Mouse (Mus musculus): ENCODE results near the gene Gm5294. TPM values are rescaled to one million over a fixed set of nuclear protein-coding genes. Genes with fewer than 3 reads are reported as not detected.
A peak's percentile ranks its signal among the peaks of the same experiment; 100 is the strongest.

The Gm5294 gene
- not detected in 2 replicates for polyA plus RNA-seq (2015; fragmentation: Nextera tagmentation; extraction: Ambion mirVana)

GRCm38 (mm10) chr5:138819780-138820179 lies at the start of gene Gm5294:
Gene Gm5294 (plus strand): TSS chr5:138820080.
- peak within 1 kb of the TSS; percentile 37 for H3K4me2 ChIP-seq (ENCODE audit: low read depth, low read length)
- ATAC-seq (ENCODE audit: low read depth), result no peak
- H3K27me3 ChIP-seq (ENCODE audit: control insufficient read depth, insufficient read depth, low read depth, low read length), result peaks cover 44% of the 10 kb centered on the region
- peak within 1 kb of the TSS; percentile 17 for H3K4me3 ChIP-seq (ENCODE audit: low read depth, low read length)
- H3K27ac ChIP-seq (ENCODE audit: low read length), result no peak within 1 kb of the TSS
- no peaks in the 10 kb centered on the region for H3K4me1 ChIP-seq (ENCODE audit: control insufficient read depth, low read depth, low read length)
- 17% methylated on average over 21 of the region's 21 CpGs for WGBS (ENCODE audit: insufficient replicate concordance)
- H3K36me3 ChIP-seq (ENCODE audit: control insufficient read depth, insufficient read depth), result no peaks in the 10 kb centered on the region
- no peaks in the 10 kb centered on the region for H3K9me3 ChIP-seq (replicated peaks; ENCODE audit: control insufficient read depth, low read length)
- no peak within 1 kb of the TSS for H3K9ac ChIP-seq (ENCODE audit: low read depth, low read length)

GRCm38 (mm10) chr5:138775096-138775495 lies 44.8 kb upstream of the Gm5294 start:
- no peaks in the 10 kb centered on the region for H3K9me3 ChIP-seq (replicated peaks; ENCODE audit: control insufficient read depth, low read length)
- no peak overlapping the region for H3K9ac ChIP-seq (ENCODE audit: low read depth, low read length)
- no peak overlapping the region for H3K4me2 ChIP-seq (ENCODE audit: low read depth, low read length)
- no peaks in the 10 kb centered on the region for H3K36me3 ChIP-seq (ENCODE audit: control insufficient read depth, insufficient read depth)
- no peak overlapping the region for H3K4me3 ChIP-seq (ENCODE audit: low read depth, low read length)
- no peaks in the 10 kb centered on the region for H3K27me3 ChIP-seq (ENCODE audit: control insufficient read depth, insufficient read depth, low read depth, low read length)
- ATAC-seq (ENCODE audit: low read depth), result no peak
- no peak overlapping the region for H3K27ac ChIP-seq (ENCODE audit: low read length)
- H3K4me1 ChIP-seq (ENCODE audit: control insufficient read depth, low read depth, low read length), result no peaks in the 10 kb centered on the region; the same call in 1 of the 2 replicates
- 76% methylated on average over 5 of the region's 5 CpGs for WGBS (ENCODE audit: insufficient replicate concordance)

- Histone ChIP-seq H3K9me3 (replicated peaks; ENCODE audit: control insufficient read depth, low read length) (no peaks in the 10 kb centered on the region), H3K27ac (ENCODE audit: low read length) (no peak overlapping the region), H3K36me3 (ENCODE audit: control insufficient read depth, insufficient read depth) (no peaks in the 10 kb centered on the region), H3K4me1 (ENCODE audit: control insufficient read depth, low read depth, low read length) (no peaks in the 10 kb centered on the region; the same call in 1 of the 2 replicates), H3K4me3 (ENCODE audit: low read depth, low read length) (no peak overlapping the region), H3K27me3 (ENCODE audit: control insufficient read depth, insufficient read depth, low read depth, low read length) (no peaks in the 10 kb centered on the region), H3K4me2 (ENCODE audit: low read depth, low read length) (no peak overlapping the region), H3K9ac (ENCODE audit: low read depth, low read length) (no peak overlapping the region)
- 55% methylated on average over 1 of the region's 1 CpGs for WGBS (ENCODE audit: insufficient replicate concordance)
- ATAC-seq (ENCODE audit: low read depth), result peak; percentile 78
Measured at GRCm38 (mm10) chr5:138776346-138776745, 43.5 kb upstream of the Gm5294 start.

- no peak overlapping the region for H3K9ac ChIP-seq (ENCODE audit: low read depth, low read length)
Measured at GRCm38 (mm10) chr5:138778731-138779463, 41.0 kb upstream of the Gm5294 start.

GRCm38 (mm10) chr5:138779655-138780054 lies 40.2 kb upstream of the Gm5294 start:
- ATAC-seq (ENCODE audit: low read depth), result no peak
- Histone ChIP-seq H3K36me3 (ENCODE audit: control insufficient read depth, insufficient read depth) (no peaks in the 10 kb centered on the region), H3K9me3 (replicated peaks; ENCODE audit: control insufficient read depth, low read length) (no peaks in the 10 kb centered on the region), H3K4me2 (ENCODE audit: low read depth, low read length) (no peak overlapping the region), H3K4me1 (ENCODE audit: control insufficient read depth, low read depth, low read length) (no peaks in the 10 kb centered on the region; the same call in 1 of the 2 replicates), H3K27ac (ENCODE audit: low read length) (no peak overlapping the region), H3K4me3 (ENCODE audit: low read depth, low read length) (no peak overlapping the region), H3K9ac (ENCODE audit: low read depth, low read length) (no peak overlapping the region), H3K27me3 (ENCODE audit: control insufficient read depth, insufficient read depth, low read depth, low read length) (no peaks in the 10 kb centered on the region)
- WGBS (ENCODE audit: insufficient replicate concordance), result 38% methylated on average over 3 of the region's 3 CpGs

More at GRCm38 (mm10) chr5:138778731-138779463, 41.0 kb upstream of the Gm5294 start:
- no peaks in the 10 kb centered on the region for H3K9me3 ChIP-seq (replicated peaks; ENCODE audit: control insufficient read depth, low read length)
- no peaks in the 10 kb centered on the region for H3K27me3 ChIP-seq (ENCODE audit: control insufficient read depth, insufficient read depth, low read depth, low read length)
- ATAC-seq (ENCODE audit: low read depth), result no peak
- no peak overlapping the region for H3K4me2 ChIP-seq (ENCODE audit: low read depth, low read length)
- 48% methylated on average over 9 of the region's 9 CpGs for WGBS (ENCODE audit: insufficient replicate concordance)
- no peaks in the 10 kb centered on the region; the same call in 1 of the 2 replicates for H3K4me1 ChIP-seq (ENCODE audit: control insufficient read depth, low read depth, low read length)
- no peak overlapping the region for H3K27ac ChIP-seq (ENCODE audit: low read length)
- no peaks in the 10 kb centered on the region for H3K36me3 ChIP-seq (ENCODE audit: control insufficient read depth, insufficient read depth)
- no peak overlapping the region for H3K4me3 ChIP-seq (ENCODE audit: low read depth, low read length)

GRCm38 (mm10) chr5:138782697-138783096 lies 37.2 kb upstream of the Gm5294 start:
- Histone ChIP-seq H3K4me1 (ENCODE audit: control insufficient read depth, low read depth, low read length) (no peaks in the 10 kb centered on the region), H3K9ac (ENCODE audit: low read depth, low read length) (no peak overlapping the region), H3K27me3 (ENCODE audit: control insufficient read depth, insufficient read depth, low read depth, low read length) (no peaks in the 10 kb centered on the region), H3K4me3 (ENCODE audit: low read depth, low read length) (no peak overlapping the region), H3K36me3 (ENCODE audit: control insufficient read depth, insufficient read depth) (no peaks in the 10 kb centered on the region), H3K9me3 (replicated peaks; ENCODE audit: control insufficient read depth, low read length) (no peaks in the 10 kb centered on the region), H3K4me2 (ENCODE audit: low read depth, low read length) (no peak overlapping the region), H3K27ac (ENCODE audit: low read length) (no peak overlapping the region)
- no peak for ATAC-seq (ENCODE audit: low read depth)
- 89% methylated on average over 1 of the region's 1 CpGs for WGBS (ENCODE audit: insufficient replicate concordance)

- no peak overlapping the region for H3K27ac ChIP-seq (ENCODE audit: low read length)
- WGBS (ENCODE audit: insufficient replicate concordance), result 59% methylated on average over 8 of the region's 8 CpGs
- no peak for ATAC-seq (ENCODE audit: low read depth)
- H3K27me3 ChIP-seq (ENCODE audit: control insufficient read depth, insufficient read depth, low read depth, low read length), result no peaks in the 10 kb centered on the region
- H3K9ac ChIP-seq (ENCODE audit: low read depth, low read length), result no peak overlapping the region
- H3K36me3 ChIP-seq (ENCODE audit: control insufficient read depth, insufficient read depth), result no peaks in the 10 kb centered on the region
- no peaks in the 10 kb centered on the region for H3K9me3 ChIP-seq (replicated peaks; ENCODE audit: control insufficient read depth, low read length)
- H3K4me3 ChIP-seq (ENCODE audit: low read depth, low read length), result no peak overlapping the region
- no peaks in the 10 kb centered on the region for H3K4me1 ChIP-seq (ENCODE audit: control insufficient read depth, low read depth, low read length)
- no peak overlapping the region for H3K4me2 ChIP-seq (ENCODE audit: low read depth, low read length)
Measured at GRCm38 (mm10) chr5:138783181-138783580, 36.7 kb upstream of the Gm5294 start.

GRCm38 (mm10) chr5:138785986-138786515 lies 33.8 kb upstream of the Gm5294 start:
- no peak overlapping the region for H3K9ac ChIP-seq (ENCODE audit: low read depth, low read length)
- 62% methylated on average over 3 of the region's 3 CpGs for WGBS (ENCODE audit: insufficient replicate concordance)
- no peaks in the 10 kb centered on the region; the same call in 1 of the 2 replicates for H3K4me1 ChIP-seq (ENCODE audit: control insufficient read depth, low read depth, low read length)
- H3K27ac ChIP-seq (ENCODE audit: low read length), result no peak overlapping the region
- H3K9me3 ChIP-seq (replicated peaks; ENCODE audit: control insufficient read depth, low read length), result no peaks in the 10 kb centered on the region
- no peaks in the 10 kb centered on the region for H3K36me3 ChIP-seq (ENCODE audit: control insufficient read depth, insufficient read depth)
- H3K4me3 ChIP-seq (ENCODE audit: low read depth, low read length), result no peak overlapping the region
- H3K4me2 ChIP-seq (ENCODE audit: low read depth, low read length), result no peak overlapping the region
- ATAC-seq (ENCODE audit: low read depth), result no peak
- no peaks in the 10 kb centered on the region for H3K27me3 ChIP-seq (ENCODE audit: control insufficient read depth, insufficient read depth, low read depth, low read length)

GRCm38 (mm10) chr5:138787648-138788047 lies 32.2 kb upstream of the Gm5294 start:
- WGBS (ENCODE audit: insufficient replicate concordance), result 54% methylated on average over 7 of the region's 7 CpGs
- ATAC-seq (ENCODE audit: low read depth), result no peak
- H3K4me2 ChIP-seq (ENCODE audit: low read depth, low read length), result no peak overlapping the region
- no peaks in the 10 kb centered on the region for H3K9me3 ChIP-seq (replicated peaks; ENCODE audit: control insufficient read depth, low read length)
- H3K9ac ChIP-seq (ENCODE audit: low read depth, low read length), result no peak overlapping the region
- H3K27me3 ChIP-seq (ENCODE audit: control insufficient read depth, insufficient read depth, low read depth, low read length), result no peaks in the 10 kb centered on the region
- no peaks in the 10 kb centered on the region; the same call in 1 of the 2 replicates for H3K4me1 ChIP-seq (ENCODE audit: control insufficient read depth, low read depth, low read length)
- no peak overlapping the region for H3K27ac ChIP-seq (ENCODE audit: low read length)
- H3K4me3 ChIP-seq (ENCODE audit: low read depth, low read length), result no peak overlapping the region
- no peaks in the 10 kb centered on the region for H3K36me3 ChIP-seq (ENCODE audit: control insufficient read depth, insufficient read depth)
